Mouse (Mus musculus) layer of hippocampus, adult 9-10 months (tissue): ENCODE measurements around the gene Entpd8.
A peak's percentile ranks its signal among the peaks of the same experiment; 100 is the strongest.

Experiments used
- DNase-seq: peaks from one replicate; pipeline ENCODE4 v3.0.0; 2022; ENCODE audit warnings: low spot score

Gene Entpd8

DNA sequence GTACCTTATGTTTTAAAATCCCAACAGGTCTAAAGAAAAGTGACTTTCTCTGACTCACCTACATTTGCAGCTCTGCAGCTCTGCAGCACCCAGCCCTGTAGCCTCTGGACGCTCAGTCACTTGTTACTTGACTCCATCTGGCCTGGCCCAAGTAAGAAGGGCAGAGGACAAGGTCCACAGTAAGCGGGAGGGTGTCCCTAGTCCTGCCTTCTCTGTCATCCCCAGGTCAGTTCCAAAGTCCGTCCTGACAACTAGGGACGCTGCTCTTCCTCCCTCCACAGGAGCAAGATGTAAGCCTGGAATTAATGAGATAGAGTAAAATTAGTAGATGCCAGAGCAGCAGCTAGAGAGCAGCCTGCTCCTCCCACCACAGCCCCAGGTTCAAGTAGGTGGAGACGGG is at the start of gene Entpd8:
Gene Entpd8, plus strand, starts transcription at position 229 of the 400 bp plus-strand sequence.
- DNase-seq: no peak

DNA sequence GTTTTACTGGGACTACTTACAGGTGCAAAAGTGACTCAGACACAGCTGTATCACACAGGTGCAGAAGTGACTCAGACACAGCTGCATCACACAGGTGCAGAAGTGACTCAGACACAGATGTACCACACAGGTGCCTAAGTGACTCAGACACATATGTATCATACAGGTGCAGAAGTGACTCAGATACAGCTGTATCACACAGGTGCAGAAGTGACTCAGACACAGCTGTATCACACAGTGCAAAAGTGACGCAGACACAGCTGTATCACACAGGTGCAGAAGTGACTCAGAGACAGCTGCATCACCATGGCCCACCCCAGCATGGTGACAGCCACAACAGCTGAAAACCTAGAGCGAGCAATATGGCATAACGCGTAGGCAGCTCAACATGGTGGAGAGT is 45.1 kb upstream of the Entpd8 start:
- no peak for DNase-seq

DNA sequence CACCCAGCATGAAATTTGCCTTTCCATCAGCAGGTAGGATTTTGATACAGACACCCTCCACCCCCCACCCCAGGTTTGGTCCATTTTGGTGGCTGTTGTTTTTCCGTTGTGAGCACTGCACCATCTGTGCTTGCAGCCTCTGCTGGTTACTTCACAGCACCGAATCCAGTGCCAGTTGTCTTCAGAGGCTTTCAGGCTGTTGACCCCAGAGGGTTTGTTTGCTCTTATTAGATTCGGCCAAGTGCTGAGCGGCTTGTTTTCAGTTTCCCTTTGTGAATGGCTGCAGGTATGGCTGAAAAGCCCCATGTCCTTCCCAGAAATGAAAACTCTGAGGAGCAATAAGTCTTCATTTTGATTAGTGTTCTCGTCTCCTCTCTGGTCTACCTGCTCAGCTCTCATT is 40.0 kb upstream of the Entpd8 start:
- DNase-seq: no peak

DNA sequence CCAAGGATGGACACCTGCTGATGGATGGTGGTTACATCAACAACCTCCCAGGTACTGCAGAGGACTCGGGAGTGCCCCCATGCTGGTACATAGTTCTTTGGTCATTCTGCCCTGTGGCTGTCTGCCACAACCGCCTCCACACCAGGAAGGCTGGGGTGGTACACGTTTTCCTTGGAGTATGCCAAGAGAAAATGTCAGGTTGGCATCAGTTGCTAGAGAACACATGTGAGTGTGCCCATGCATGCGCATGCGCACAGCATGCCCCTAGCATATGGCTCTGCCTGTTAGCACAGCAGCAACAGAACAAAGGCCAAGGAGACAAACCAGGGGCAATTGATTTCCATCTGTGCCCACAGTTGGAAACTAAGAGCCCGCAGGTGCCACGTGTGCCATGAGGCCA is 29.2 kb upstream of the Entpd8 start:
- DNase-seq: peak; percentile 36

DNA sequence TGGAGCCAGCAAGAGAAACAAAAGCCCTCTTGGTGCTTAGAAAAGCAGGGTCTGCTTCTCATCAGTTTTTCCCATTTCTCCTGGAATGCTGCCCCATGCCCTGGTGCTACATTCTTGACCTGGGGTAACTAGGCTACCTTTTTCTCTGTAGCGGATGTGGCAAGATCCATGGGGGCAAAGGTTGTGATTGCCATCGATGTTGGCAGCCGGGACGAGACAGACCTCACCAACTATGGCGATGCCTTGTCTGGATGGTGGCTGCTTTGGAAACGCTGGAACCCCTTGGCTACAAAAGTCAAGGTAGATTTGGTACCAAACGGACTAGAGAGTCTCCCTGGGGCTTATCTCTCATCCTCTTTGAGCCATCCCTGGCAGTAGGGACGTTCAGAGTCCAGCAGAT is 28.7 kb upstream of the Entpd8 start:
- DNase-seq: no peak

DNA sequence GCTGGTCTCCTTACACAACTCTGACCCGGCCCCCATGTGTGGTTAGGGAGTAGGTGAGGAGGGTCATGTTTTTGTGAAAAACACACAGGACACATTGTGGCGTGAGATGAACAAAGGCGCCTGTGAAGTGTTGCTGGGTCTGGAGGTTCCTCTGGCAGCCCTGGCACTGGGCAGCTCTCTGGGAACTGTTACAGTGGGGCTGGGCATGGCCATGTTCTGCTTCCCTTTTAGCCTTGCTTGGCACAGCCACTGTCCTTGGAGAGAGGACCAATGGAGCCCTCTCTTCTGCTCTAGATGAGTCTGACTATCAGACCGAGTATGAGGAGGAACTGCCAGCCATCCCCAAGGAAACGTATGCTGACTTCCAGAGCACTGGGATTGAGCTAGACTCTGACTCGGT is 27.0 kb upstream of the Entpd8 start:
- DNase-seq: no peak

DNA sequence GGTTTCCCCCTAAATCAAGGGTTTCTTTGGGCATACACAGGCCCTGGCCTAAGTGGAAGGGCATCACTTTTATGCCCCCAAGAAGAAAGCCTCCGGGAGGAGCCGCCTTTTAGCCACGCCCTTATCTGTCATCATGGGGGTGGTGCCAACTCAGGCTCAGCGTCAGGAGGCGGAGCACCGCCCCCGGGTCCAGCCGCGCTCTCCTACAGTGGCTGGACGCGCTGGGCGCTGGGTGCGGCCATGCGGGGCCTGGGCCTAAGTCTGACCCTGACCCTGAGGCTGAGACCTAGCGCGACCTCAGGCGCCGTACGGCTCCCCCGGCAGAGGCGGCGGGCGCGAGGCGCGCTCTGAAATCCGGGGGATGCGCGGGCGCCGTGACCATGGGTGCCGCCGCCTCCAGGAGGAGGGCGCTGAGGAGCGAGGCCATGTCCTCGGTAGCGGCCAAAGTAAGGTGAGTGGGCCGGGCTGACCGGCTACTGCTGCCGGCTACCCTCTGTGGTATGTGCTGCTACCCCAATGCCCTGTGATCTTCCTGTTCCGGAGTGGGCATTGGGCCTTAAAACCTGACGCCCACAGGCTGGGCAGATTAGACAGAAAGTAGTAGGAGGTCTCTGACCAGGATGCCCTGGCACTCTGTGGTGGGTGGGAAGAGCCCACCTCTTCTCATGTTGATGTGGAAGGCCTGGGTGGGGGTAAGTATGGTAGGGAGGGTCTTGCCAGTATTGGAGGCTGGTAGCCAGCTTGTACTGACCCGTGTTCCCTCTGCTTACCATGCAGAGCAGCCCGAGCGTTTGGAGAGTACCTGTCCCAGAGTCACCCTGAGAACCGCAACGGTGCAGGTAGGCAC is 25.7 kb upstream of the Entpd8 start, which contains the start of gene Nsmf:
Gene Nsmf, plus strand, starts transcription at position 135 of the 847 bp plus-strand sequence.
- DNase-seq: peak; percentile 67

DNA sequence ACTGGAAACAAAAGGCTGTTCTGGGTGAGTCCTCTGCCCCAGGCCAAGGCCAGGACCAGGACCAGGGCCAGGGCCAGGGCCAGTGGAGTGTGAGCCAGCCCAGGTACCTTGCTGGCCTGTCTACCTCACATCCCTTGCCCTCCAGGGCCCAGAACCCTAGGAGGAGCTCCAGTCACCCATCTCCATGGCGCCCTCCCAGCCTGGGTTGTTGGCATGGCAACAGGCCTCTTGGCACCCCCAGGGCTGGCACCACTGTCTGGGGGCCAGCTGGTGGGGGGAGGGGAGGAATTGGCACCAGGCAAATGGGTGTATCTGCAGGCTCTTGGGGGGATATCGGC is 25.1 kb upstream of the Entpd8 start:
- peak; percentile 60 for DNase-seq

DNA sequence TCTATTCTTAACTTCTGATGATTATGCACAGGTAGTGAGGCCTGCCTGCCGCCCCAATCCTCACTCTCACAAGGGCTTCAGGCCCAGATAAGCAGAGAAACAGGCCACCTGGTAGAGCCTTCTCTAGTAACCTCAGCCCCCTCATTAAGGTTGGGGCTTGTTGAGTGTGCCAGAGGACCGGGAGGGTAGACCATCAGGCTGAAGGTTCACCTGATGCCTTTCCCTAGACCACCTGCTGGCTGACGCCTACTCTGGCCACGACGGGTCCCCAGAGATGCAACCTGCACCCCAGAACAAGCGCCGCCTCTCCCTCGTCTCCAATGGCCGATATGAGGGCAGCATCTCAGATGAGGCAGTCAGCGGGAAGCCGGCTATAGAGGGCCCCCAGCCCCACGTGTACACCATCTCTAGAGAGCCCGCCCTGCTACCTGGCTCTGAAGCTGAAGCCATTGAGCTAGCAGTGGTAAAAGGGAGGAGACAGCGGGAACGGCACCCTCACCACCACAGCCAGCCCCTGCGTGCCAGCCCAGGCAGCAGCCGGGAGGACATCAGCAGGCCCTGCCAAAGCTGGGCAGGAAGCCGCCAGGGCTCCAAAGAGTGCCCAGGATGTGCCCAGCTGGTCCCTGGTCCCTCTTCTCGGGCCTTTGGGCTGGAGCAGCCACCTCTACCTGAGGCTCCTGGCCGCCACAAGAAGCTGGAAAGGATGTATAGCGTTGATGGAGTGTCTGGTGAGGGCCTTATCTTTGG is 24.5 kb upstream of the Entpd8 start:
- DNase-seq: no peak

DNA sequence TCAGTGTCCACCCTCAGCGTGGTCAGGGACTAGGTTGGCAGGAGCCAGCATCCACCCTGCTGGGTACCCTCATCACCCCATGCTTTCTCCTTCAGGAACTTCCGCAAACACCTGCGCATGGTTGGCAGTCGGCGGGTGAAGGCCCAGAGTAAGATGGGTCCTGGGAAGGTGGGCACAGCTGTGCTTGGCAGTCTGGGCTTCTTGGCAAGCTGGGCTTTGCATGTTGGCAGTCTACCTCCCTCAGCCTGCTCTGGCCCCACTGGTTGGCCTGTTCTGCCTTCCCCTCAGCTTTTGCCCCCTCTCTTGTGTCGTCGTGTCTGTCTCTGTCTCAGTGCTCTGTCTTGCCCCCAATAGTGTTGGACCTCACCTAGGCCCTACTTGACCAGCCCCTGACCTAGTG is 21.2 kb upstream of the Entpd8 start:
- no peak for DNase-seq

DNA sequence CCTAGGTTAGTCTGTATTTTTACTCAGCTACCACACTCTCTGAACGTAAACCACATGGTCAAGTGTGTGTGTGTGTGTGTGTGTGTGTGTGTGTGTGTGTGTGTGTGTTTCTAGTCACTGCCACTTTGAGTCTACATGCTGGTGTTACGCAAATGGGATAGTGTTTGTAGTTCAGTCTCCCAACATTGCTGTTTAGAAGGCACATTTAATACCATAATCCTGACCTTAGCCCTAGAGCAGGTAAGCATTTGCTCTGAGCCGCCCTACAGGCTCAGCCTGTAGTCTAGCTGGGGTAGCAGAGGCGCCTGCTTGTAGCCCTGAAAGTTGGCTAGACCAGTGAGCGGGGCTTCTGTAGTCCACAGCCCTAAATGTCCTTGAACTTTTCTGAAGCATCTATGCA is 16.6 kb upstream of the Entpd8 start:
- no peak for DNase-seq

DNA sequence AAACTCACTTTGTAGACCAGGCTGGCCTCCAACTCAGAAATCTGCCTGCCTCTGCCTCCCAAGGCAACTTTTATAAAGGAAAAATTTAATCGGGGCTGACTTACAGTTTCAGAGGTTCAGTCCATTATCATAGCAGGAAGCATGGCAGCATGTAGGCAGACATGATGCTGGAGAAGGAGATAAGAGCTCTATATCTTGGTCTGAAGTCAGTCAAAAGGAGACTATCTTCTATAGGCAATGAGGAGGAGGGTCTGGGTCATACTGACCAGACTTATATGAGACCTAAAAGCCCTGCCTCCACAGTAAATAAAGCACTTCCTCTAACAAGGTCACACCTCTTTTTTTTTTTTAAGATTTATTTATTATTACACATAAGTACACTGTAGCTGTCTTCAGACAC is 15.8 kb upstream of the Entpd8 start:
- no peak for DNase-seq

DNA sequence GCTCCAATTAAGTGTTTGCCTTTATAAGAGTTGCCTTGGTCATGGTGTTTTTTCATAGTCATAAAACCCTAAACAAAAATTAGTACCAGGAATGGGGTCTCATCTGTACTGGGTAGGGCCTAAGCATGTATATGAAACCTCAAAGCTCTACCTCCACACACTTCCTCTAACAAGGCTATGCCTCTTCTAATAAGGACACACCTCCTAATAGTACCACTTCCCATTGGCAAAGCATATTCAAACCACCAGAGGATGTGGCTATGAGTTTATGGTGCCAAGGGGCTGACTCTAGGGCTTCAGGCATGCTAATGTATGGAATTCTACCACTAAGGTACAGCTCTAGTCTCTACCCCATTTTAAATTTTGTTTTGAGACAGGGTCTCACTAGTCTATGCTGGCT is 14.6 kb upstream of the Entpd8 start:
- DNase-seq: no peak

DNA sequence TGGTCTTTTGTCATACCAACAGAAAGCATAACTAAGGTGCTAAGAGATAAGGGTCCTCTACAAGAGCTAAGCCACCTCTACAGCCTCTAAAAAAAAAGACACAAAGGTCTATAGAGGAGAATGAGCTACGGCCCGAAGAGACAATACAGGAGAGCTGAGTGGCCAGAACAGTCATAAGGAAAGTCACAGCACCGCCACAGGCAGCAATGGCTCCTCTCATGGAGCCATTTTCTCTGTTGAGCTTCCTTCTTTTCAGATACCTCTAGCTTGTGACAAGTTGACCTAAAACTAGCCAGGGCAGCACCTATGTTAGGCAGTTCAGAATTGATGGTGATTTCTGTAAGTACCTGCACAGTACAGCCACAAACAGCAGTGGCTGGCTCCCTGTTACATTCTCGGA is 13.6 kb upstream of the Entpd8 start:
- DNase-seq: no peak

DNA sequence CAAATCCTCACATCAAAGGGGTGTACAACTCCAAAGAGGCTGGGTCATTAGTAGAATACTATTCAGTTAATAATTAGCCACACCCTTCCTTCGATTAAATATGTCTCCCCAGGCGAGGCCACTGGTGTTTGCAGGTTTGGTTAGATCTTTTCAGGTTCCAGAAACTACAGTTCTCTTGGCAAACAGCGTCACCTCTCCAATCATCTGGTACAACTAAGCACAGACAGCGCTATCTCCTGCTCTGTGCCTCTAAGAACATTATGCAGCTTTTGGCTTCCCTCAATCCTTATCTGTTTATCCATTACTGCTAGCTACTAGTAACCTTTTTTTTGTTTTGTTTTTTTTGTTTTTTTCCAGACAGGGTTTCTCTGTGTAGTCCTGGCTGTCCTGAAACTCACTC is 10.6 kb upstream of the Entpd8 start:
- DNase-seq: no peak

DNA sequence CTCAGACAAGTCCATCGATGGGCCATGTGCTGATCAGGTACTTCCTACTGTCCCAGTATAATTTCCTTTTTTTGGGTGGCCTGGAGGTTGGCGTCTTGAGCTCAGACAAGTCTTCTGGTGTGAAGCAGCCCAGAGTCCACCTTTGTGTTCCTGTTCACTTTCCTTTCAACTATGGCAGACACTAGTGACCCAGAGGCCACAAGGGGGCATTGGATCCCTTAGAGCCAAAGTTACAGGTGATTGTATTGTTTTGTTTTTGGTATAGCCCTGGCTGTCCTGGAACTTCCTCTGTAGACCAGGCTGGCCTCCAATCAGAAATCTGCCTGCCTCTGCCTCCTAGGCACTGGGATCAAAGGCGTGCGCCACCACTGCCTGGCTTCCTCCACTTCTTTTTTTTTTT is 7.7 kb upstream of the Entpd8 start:
- DNase-seq: no peak

DNA sequence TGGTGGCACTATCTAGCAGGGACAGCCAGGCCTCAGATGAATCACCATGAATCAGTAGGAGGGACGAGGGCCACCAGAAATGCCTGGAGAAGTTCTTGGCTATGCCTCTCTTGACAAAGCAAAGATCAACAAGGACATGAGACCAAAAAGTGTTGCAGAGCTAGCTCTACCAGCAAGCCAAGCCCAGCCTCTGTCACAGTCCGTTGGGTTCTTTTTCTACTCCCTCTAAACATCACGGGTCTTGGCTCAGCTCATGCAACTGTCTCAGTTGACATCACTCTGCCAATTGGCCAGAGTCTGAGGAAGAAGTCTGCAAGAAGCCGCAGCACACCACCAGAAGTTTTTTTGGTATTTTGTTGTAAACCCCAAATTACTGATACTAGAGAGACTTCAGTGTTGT is 4.6 kb upstream of the Entpd8 start:
- no peak for DNase-seq

DNA sequence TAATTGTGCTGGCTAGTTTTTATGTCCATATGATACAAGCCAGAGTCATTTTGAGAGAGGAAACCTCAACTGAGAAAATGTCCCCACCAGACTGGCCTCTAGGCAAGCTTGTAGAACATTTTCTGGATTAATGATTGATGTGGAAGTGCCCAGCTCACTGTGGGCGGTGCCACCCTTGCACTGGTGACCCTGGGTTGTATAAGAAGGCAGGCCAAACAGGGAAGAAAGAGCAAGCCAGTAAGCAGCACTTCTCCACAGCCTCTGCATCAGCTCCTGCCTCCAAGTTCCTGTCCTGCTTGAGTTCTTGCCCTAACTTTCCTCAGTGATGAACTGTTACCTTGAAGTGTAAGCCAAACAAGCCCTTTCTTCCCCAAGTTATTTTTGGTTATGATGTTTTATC is 1.1 kb upstream of the Entpd8 start:
- DNase-seq: no peak

DNA sequence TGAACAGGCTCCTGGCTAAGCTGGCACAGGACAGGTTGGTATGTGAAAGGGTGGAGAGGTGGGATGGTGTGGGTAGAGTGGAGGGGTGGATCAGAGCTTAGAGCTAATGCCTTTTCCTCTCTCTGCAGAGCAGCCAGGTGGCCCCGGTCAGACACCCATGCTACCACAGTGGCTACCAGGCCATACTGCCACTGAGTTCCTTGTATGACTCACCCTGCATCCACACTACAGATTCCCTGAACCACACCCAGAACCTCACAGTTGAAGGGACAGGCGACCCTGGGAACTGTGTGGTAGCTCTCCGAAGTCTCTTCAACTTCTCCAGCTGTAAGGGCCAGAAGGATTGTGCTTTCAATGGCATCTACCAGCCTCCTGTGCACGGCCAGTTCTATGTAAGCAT is 3.6 kb downstream of the Entpd8 start:
- no peak for DNase-seq

DNA sequence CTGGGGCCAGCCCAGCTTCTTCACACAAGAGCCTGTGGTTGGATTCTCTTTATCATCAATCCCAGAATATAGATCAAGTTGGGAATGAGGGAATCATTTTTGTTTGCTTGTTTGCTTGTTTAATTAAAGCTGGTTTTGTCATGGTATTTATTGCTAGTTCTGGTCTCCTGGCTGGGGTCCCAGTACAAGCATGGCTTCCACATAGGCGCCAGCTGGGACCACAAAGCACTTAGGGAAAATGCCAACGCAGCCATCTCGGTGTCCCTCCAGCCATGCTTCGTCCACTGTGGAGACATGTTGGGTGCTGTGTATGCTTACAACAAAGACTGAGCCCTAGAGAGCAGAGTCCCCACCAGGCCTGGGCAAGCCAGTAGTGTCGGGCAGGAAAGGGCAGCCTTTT is 5.5 kb downstream of the Entpd8 start:
- no peak for DNase-seq

DNA sequence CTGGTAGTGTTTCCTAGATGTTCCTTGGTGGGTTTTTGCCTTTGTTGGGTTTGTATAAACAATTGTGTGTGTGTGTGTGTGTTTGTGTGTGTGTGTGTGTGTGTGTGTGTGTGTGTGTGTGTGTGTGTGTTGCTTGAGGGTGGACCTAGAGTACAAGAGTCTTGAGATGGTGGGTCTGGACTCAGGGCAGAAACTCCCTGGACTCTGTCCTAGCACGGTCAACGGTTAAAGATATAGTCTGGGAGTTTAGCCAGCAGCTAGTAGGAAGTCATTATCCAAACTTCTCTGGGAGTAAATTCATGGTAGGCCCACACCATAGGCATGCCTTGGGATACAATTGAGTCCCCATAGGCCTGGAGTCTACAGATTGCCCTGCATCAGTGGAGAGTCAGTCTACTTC is 7.7 kb downstream of the Entpd8 start:
- no peak for DNase-seq

DNA sequence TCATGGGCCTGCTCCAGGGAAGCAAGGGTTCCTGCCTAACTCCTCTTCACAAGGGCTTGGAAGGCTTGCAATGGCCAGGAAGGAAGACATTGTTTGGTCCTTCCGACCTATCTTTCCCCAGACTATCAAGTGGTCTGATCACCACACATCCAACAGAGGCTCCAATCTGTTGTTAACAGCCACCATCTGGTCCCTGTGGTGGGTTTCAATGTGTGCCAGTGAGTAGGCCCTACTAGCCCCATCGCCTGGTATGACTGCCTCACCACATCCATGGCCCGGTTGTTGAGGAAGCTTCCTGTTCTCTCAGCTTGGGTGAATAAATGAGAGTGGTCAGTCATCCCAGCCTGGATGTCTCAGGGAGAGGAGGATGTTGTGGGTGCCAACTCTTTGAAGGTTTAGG is 8.5 kb downstream of the Entpd8 start:
- DNase-seq: no peak

DNA sequence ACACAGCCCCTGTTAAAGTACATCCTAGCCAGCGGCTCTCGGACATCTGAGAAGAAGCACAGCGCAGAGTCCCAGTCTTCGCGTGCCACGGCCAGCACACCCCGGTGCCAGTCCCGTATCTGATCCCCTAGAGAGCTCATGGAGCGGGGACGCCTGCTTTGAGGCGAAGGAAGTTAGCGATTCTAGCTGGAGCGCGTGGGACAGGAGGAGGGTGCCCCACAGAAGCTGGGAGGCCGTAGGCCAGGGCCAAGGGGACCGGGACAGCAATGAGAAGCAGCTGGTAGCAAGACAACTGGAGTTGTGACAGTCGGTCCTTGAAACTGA is 14.6 kb downstream of the Entpd8 start:
- DNase-seq: no peak
